Mouse (Mus musculus): ENCODE measurements around the gene Cers6. TPM values are rescaled to one million over a fixed set of nuclear protein-coding genes. Genes with fewer than 3 reads are reported as not detected.
A peak's percentile ranks its signal among the peaks of the same experiment; 100 is the strongest.

Cers6 gene
- total RNA-seq, 2 experiments from 2014 or later = 0.80 to 0.97 TPM

GRCm38 (mm10) chr2:69015822-69016221 is 154.6 kb downstream of the Cers6 start:
- DNase-seq (ENCODE audit: low spot score) = no peak

- no peak for DNase-seq (ENCODE audit: low spot score)
These were observed 157.9 kb downstream of the Cers6 start for GRCm38 (mm10) chr2:69019026-69019565.

GRCm38 (mm10) chr2:69019821-69020489 is 158.7 kb downstream of the Cers6 start:
- DNase-seq (ENCODE audit: low spot score) = no peak

DNA sequence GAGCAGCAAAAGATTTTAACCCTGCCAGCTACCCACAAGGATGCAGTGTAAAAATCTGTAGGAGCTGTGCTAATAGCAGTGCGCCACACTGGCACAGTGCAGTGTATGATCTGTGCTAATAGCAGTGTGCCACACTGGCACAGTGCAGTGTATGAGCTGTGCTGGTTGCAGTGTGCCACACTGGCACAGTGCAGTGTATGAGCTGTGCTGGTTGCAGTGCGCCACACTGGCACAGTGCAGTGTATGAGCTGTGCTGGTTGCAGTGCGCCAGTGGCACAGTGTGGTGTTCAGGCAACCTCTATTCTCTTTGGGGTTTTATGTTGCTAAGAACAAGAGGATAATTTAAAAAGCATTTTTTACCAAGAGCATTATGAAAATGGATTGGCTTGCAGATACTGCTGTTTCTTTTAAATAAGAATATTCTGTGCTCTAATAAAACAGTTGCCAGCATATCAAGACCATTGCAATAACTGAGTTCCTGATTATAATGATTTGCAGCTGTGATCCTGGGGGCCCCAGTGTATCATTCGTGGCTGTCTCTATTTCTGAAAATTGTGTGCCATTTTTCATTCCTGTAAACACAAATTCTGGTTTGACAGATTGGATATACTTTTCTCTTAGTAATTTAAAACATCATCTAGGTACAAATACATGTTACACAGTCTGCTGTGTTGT is 159.5 kb downstream of the Cers6 start:
- no peak for DNase-seq (ENCODE audit: low spot score)

DNA sequence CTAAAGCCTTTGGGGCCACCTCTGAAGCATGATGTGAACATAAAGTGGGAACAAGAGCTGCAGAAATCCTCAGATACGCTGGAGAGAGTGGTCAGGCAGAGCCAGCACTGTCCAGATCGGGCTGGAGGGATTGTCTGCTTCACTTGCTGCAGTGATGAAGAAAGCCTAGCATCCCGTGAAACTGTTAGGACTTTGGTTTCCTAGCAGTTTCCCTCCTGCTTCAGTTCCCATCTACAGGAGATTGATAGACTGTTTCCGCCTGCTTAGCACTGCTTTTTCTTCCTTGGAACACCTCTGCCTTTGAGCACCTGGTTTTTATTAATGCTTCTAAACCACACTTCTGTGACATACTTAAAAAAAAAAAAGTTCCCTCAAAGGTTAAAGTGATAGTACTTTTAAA is 160.3 kb downstream of the Cers6 start:
- no peak for DNase-seq (ENCODE audit: low spot score)

DNA sequence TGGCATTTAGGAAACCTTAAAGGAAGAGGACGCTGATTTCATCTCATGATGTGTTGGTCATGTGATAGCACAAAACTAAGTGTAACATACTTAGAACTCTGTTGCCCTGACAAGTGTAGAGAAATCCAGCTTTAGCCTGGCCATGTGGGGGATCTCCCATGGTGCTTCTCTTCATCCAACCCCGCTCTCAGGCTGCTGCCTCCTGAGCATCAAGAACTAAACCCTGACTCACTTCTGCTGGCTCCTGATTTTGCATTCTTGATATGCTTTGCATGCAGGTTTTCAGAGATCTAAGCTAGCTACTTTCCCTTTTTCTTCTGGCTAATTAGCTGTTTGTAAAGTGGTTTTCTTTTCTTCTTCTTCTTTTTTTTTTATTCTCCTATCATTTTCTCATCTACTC is 163.6 kb downstream of the Cers6 start:
- no peak for DNase-seq (ENCODE audit: low spot score)

DNA sequence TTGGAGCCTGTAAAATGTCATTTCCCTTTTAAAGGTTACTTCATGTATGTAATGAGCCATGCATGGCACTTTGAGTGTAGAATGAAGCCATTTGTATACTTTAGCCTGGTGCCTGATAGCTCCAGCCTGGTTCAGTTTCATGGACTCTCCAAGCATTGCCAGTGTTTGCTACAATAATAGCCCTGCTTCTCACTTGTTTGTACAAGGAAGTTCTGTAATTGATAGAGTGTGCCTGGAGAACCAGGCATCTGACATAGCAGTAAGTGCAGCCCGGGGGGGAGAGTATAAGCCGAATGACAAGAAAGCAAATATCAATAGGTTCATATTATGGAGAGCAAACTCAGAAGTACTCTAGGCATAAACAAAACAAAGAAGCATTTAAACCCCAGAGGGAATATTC is 171.3 kb downstream of the Cers6 start:
- DNase-seq (ENCODE audit: low spot score) = no peak

DNA sequence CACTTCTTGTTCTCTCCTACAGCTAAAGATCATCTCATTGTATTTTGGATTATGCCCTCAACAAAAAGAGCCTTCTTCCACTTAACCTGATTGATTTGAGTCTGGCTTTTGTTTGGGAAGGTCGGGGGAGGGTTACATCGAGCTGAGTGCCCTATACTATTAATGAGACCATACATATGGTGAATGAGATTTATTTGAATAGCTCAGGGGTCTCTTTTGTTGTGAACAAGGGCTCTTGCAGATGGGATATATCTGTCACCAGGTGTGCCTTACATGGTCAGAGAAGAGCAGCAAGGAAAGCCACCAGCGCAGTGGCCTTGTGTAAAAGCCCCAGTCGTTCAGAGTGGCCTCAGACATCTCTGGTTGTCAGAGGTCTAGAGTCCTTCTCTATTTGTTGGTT is 174.2 kb downstream of the Cers6 start:
- no peak for DNase-seq (ENCODE audit: low spot score)

GRCm38 (mm10) chr2:69037362-69037761 is 176.1 kb downstream of the Cers6 start:
- DNase-seq (ENCODE audit: low spot score) = no peak

- DNase-seq (ENCODE audit: low spot score) = no peak
These were observed 181.3 kb downstream of the Cers6 start for GRCm38 (mm10) chr2:69042327-69043106.

DNA sequence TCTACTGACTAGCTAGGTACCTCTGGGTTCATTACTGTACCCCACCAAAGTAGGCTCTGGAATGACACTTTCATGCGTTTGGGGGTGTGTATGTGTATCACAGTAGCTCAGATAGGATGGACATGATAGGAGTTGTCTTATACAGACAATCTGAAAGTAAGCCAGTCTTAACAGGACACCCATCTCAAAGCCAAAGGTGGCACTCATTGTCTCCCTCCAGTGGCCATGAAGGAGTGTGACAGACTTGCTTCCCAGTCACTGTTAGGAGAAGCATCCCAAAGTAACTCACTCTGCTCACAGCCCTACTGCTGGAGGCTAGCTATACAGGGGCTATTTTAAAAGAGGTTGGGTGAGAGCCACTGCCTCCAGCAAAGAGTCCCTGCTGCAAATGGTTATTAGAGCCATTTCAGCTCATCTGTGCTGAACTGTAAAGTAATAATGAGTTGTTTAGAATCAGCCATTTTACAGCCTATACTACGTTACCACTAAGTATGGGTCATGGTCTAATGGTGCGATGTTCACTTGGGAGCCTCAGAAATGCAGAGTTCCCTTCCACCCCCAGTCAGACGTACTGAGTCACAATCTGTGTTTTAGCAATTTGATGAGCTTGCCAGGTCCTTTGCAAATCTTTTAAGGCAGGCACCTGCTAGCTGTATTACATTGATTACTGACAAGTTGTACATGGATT is 182.3 kb downstream of the Cers6 start:
- peak; percentile 32 for DNase-seq (ENCODE audit: low spot score)

DNA sequence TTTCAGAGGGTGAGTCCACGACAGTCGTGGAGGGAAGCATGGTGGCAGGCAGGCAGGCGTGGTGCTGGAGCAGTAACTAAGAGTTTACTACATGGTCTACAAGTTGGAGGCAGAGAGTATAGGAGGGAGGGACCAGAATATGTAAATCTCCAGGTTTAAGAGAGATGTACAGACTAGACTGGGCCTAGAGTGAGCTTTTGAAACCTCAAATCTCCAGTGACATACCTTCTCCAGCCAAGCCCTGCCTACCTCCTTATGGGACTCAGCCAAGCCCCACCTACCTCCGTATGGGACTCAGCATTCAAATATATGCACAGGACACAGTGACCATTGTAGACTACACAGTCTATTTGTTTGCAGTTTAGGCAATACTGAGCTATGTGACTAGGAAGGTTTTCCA is 184.7 kb downstream of the Cers6 start:
- DNase-seq (ENCODE audit: low spot score) = no peak

DNA sequence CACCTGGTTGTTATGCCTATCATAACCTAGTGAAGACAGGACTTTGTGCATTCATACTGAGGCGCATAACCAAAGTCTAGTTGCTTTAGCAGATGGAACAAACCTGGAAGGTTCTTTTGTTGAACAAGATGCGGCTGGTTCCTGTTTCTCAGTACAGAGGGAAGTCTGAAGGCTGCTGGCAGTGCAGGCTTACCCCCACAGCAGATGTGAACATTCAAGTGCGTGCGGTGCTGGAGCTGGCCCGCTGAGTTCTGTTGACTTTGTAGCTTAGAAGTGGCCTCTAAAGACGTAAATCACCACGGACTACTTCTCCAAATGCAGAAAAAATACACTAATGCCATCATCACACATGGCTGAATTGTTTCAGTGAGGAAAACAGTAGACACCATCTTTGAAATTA is 186.1 kb downstream of the Cers6 start:
- no peak for DNase-seq (ENCODE audit: low spot score)

- no peak for DNase-seq (ENCODE audit: low spot score)
These were observed 186.6 kb downstream of the Cers6 start for GRCm38 (mm10) chr2:69047805-69048204.

- no peak for DNase-seq (ENCODE audit: low spot score)
These were observed 187.9 kb downstream of the Cers6 start for GRCm38 (mm10) chr2:69049179-69049578.

GRCm38 (mm10) chr2:69050189-69050588 is 188.9 kb downstream of the Cers6 start:
- DNase-seq (ENCODE audit: low spot score) = no peak

- no peak for DNase-seq (ENCODE audit: low spot score)
These were observed 190.4 kb downstream of the Cers6 start for GRCm38 (mm10) chr2:69051596-69051995.

- no peak for DNase-seq (ENCODE audit: low spot score)
These were observed 192.1 kb downstream of the Cers6 start for GRCm38 (mm10) chr2:69053210-69053858.

- DNase-seq (ENCODE audit: low spot score) = peak; percentile 76
These were observed 193.0 kb downstream of the Cers6 start for GRCm38 (mm10) chr2:69054279-69054678.

DNA sequence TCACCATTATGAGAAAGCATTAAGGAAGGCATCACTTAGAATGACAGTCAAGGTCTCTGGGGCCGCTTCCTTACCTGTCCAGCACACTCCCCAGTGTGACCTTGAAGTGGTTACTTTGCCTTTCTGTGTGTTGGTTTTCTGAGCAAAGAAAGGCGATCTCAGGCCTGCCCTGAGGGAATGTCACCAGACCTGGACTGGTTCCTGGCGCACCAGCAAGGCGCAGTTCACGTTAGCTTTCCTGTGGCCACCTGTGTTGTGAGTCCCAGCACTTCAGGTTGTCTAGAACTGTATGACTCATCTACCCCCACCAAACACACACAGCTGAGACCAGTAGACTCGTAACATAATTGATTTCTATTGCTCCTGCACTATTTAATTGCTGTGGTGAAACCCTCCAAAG is 193.9 kb downstream of the Cers6 start:
- DNase-seq (ENCODE audit: low spot score) = no peak

- DNase-seq (ENCODE audit: low spot score) = peak; percentile 17
These were observed 200.1 kb downstream of the Cers6 start for GRCm38 (mm10) chr2:69061313-69061712.

Data from gastrocnemius, adult 18-20 months (tissue).